Mouse (Mus musculus) erythroblast, adult 5-6 weeks (primary cell): Measurements from ENCODE around the gene Srek1ip1. TPM values are rescaled to one million over a fixed set of nuclear protein-coding genes. Genes with fewer than 3 reads are reported as not detected.

Experiments
- ATAC-seq: replicated peaks from 2 replicates; pipeline ENCODE4 v1.8.0; 2016; ENCODE audit warnings: moderate number of reproducible peaks, mild to moderate bottlenecking, moderate TSS enrichment, inconsistent platforms; ENCODE audit not compliant: poor library complexity, low FRiP score, severe bottlenecking
- total RNA-seq, 2 experiments: library from RNA; stranded (forward) in 1 of 2; stranded (reverse) in 1 of 2; fragments of 150-400 nt in 1 of 2; fragments of 200-764, 138-1000 nt in 1 of 2; gene quantifications; 2 replicates each; pipeline versions ENCODE4 v1.2.3 to v1.2.4; 2015 to 2017; ENCODE audit warnings: low replicate concordance in 2 of 2

The Srek1ip1 gene
- total RNA-seq (2015; ENCODE audit: low replicate concordance) (5.6 and 6.5 TPM in 2 replicates), total RNA-seq (2017; ENCODE audit: low replicate concordance) (12.1 and 22.0 TPM in 2 replicates)

GRCm38 (mm10) chr13:104792184-104792583 lies at the start of gene Srek1ip1:
Gene Srek1ip1, plus strand, starts transcription at chr13:104792484.
- no peak for ATAC-seq

GRCm38 (mm10) chr13:104742866-104743265 lies 49.4 kb upstream of the Srek1ip1 start:
- ATAC-seq: no peak

GRCm38 (mm10) chr13:104747032-104747431 lies 45.3 kb upstream of the Srek1ip1 start:
- ATAC-seq: no peak

GRCm38 (mm10) chr13:104759381-104759780 lies 32.9 kb upstream of the Srek1ip1 start:
- no peak for ATAC-seq

- ATAC-seq: no peak
These were observed 29.9 kb upstream of the Srek1ip1 start for GRCm38 (mm10) chr13:104762401-104762800.

- no peak for ATAC-seq
These were observed 29.1 kb upstream of the Srek1ip1 start for GRCm38 (mm10) chr13:104763193-104763592.

GRCm38 (mm10) chr13:104779104-104779670 lies 13.1 kb upstream of the Srek1ip1 start:
- ATAC-seq: no peak

GRCm38 (mm10) chr13:104787260-104787659 lies 5.0 kb upstream of the Srek1ip1 start:
- no peak for ATAC-seq

GRCm38 (mm10) chr13:104789663-104790062 lies 2.6 kb upstream of the Srek1ip1 start:
- peak; percentile 82 for ATAC-seq

GRCm38 (mm10) chr13:104794421-104794820 lies 2.1 kb downstream of the Srek1ip1 start:
- no peak for ATAC-seq

GRCm38 (mm10) chr13:104799067-104799466 lies 6.8 kb downstream of the Srek1ip1 start:
- ATAC-seq: no peak

GRCm38 (mm10) chr13:104799566-104800182 lies 7.4 kb downstream of the Srek1ip1 start:
- ATAC-seq: no peak

- ATAC-seq: no peak
These were observed 13.4 kb downstream of the Srek1ip1 start for GRCm38 (mm10) chr13:104805681-104806080.

GRCm38 (mm10) chr13:104816270-104816634 lies 24.0 kb downstream of the Srek1ip1 start:
- no peak for ATAC-seq

GRCm38 (mm10) chr13:104816635-104817571 lies 24.6 kb downstream of the Srek1ip1 start, which contains the start of gene Cwc27:
Gene Cwc27, minus strand, starts transcription at chr13:104817142.
- ATAC-seq: peak; percentile 93

- 0 out of 2 replicates have a peak, but pooled peaks have one; percentile 34 for ATAC-seq
These were observed 25.4 kb downstream of the Srek1ip1 start for GRCm38 (mm10) chr13:104817696-104818095.

- ATAC-seq: no peak
These were observed 28.9 kb downstream of the Srek1ip1 start for GRCm38 (mm10) chr13:104821192-104821591.

GRCm38 (mm10) chr13:104821908-104822307 lies 29.6 kb downstream of the Srek1ip1 start:
- no peak for ATAC-seq

- ATAC-seq: no peak
These were observed 30.1 kb downstream of the Srek1ip1 start for GRCm38 (mm10) chr13:104822411-104822838.

GRCm38 (mm10) chr13:104825470-104825869 lies 33.2 kb downstream of the Srek1ip1 start:
- no peak for ATAC-seq
